Mouse (Mus musculus): ENCODE results near the gene Zbtb2.
A peak's percentile ranks its signal among the peaks of the same experiment; 100 is the strongest.

Gene Zbtb2

DNA sequence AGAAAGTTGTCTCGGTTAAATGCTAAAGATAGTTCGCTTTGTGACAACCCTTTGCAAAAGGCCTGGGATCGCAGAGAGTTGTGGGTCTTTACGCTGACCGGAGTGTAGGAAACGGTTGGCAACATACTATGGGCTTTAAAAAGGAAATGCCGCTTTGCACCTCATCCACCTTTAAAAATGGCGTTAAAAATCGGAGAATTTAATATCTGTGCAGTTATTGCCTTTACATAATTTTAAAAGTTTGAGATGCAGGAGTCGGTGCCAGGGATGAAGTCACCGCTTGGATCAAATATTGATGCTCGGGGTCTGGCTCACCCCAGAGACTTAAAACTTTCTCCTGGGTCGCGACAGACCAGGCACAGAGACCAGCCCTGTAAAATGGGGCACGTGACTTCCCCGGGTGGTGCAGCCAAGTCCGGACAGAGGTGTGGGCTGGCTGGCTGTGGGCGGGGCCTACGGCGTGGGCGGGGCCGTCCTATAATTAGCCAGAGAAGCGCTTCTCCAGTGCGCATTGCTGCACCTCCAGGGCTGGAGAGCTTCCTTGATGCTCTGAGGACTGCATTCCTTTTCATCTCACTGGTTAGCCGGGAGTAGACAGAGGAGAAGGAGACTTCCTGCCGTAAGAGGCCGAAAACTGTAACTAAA is 53.7 kb downstream of the Zbtb2 start:
- peak; percentile 66 for DNase-seq (ENCODE audit: low spot score in 2 of 2)

DNA sequence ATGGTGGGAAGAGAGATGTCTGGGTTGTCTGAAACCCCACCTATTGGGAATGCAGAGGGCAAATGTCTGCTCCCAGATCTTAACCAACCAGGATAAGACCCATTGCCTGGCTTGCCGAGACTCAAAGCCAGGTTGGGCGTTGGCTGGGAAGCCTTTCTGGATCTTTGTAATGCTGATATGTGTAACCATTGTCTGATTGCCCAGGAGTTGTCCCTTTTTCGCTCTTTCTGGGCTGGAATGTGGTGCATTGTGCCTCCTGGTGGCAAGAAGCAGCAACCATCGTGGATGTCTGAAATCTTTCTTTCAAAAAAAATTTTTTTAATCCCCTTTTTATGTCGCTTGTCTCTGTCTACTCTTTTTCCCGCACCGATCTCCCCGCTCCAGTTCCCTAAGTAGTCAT is 54.6 kb downstream of the Zbtb2 start:
- peak; percentile 58 to 68 for DNase-seq (ENCODE audit: low spot score in 2 of 2)

DNA sequence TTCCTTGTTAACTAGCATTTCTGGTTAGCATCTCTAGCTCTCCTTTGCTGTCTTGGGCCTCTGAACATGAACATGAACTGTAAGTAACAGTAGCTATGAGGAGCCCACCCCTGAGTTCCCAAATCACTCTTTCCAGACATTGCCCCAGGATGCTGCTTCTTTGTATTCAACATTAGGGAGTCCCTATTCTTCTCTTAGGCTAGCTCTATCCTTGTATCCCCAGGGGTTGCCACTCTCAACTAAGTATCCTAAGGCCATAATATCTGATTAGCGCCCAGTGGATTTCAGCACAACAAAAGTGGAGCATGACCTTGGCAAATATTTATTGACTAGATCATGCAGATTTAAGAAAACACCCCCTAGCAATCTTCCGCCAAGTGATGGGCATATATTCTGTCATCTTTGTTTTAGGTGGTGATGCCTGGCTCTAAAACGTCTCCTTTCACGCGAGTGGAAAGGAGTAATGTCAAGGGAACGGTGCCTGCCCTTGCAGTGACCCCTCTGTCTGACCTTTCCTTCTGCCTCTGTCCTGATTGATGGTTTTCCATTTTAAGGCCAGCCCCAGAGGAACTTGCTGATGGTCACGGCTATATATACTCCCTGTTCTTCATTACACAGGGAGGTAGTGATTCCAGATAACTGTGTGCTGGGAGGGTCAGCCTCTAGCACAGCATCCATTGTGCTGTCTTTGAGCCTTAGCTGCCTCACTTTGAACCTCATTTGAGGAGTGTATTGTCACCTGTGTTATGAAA is 55.5 kb downstream of the Zbtb2 start:
- no peak for DNase-seq (ENCODE audit: low spot score in 2 of 2)

DNA sequence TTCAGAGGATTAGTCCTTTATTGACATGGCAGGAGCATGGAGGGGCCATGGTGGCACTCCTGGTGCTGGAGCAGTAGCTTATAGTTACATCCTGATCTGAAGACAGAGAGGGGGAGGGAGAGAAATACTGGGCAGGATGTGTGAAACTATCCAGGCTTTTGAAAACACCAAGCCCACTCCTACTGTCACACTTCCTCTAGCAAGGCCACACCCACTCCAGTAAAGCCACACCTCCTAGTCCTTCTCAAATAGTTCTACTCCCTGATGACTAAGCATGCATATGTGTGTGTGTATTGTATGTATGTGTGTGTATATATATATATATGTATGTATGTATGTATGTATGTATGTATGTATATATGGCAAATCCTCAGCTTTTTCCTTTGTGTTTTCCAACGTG is 60.2 kb downstream of the Zbtb2 start:
- DNase-seq (ENCODE audit: low spot score in 2 of 2), result no peak

DNA sequence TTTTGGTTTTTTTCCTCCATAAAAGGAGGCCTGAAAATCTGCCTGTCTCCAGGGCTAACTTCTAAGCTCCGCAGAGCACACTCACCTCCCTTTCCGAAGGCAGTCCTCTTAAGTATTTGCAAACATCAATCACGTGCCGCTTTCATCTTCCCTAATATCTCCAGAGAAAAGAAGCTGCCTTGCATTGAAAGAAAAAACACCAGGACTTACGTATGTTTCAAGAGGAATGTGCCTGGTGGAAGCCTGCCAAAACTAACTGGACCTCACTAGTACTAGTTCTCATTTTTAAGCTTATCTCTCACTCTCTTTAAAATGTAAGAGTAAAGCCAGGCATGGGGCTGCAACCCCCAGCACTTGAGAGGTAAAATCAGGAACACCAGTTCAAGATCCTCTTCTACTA is 62.3 kb downstream of the Zbtb2 start:
- no peak for DNase-seq (ENCODE audit: low spot score in 2 of 2)

DNA sequence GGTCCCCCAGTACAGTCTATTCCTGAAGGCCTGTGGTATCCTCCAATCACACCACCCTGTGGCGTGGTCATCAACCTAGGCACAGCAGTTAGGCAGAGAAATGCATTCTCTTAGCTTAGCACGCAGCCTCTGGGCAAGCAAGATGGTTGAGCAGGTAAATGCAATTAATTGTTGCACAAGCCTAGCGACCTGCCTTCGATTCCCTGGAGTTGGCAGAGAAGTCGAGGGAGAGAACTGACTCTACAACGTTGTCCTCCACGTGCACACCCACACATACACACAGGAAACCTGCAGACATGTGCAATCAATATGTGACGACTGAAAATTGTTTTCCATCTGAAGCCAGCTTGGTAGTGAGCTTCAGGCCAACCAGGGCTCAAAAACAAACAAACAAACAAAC is 64.0 kb downstream of the Zbtb2 start:
- no peak for DNase-seq (ENCODE audit: low spot score in 2 of 2)

Measured in right cerebral cortex, postnatal 10 days (tissue).